Mouse (Mus musculus): ENCODE data around the gene Zfp36l2. TPM values are rescaled to one million over a fixed set of nuclear protein-coding genes. Genes with fewer than 3 reads are reported as not detected.

Zfp36l2 gene
- polyA plus RNA-seq, 1 experiment: not detected

DNA sequence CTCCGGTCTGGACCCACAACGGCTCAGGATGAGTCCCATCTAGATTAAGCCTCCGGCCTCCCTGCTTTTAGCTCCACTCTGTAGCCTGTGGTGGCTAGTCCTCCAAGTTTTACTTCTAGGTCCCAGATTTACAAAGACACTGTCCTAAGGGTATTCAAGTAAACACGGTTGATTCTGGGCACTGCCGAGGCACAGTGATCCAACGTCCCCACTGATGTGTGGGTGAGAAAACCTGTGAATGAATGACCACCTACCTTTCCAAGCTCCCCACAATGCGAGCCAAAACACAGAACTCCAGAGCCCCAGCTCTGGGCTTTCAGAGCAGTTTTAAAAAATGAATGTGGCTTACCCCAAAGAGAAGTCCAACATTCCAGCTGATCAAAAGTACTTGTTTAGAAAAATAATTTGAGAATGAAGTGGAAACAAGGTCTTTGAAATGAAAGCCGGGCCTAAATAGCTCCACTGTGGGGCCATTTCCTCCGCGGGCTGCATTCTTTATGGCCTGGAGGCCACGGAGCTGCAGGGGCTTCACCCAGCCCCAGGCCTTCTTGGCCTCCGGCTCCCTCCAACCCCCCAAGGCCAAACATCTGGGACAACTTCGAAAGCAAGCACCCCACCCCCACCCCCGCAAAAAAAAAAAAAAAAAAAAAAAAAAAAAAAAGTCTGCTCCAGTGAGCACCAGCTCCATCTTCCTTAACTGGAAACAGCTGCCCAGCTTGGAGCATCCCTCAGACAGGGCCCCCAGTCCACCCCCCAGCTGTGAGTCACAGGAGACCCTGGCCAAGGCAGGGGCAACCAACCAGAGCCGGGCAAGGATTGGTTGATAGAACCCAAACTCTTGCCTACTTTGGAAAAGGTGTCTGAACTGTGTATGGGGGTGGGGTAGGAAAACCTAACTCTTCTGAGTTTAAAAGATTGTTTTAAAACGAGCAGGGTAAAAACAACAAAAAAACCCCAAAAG, 5.2 kb downstream of the Zfp36l2 start:
- 52% methylated on average over 16 of the region's 16 CpGs for WGBS
- peak overlapping the region; percentile 19; the same call in 1 of the 2 replicates for H3K27ac ChIP-seq (ENCODE audit: insufficient read depth, low read depth, low read length)
- TF ChIP-seq POLR2A (IDR thresholded peaks at IDR 0.05; ENCODE audit: insufficient read depth, low read depth, low read length) (no peak), CTCF (IDR thresholded peaks at IDR 0.05; ENCODE audit: insufficient read depth, low read depth, low read length) (no peak)
- peaks cover 27% of the 10 kb centered on the region for H3K4me1 ChIP-seq (ENCODE audit: control insufficient read depth, insufficient read depth, low read length)
- H3K4me3 ChIP-seq (ENCODE audit: insufficient read depth, low read depth, low read length): no peak overlapping the region

DNA sequence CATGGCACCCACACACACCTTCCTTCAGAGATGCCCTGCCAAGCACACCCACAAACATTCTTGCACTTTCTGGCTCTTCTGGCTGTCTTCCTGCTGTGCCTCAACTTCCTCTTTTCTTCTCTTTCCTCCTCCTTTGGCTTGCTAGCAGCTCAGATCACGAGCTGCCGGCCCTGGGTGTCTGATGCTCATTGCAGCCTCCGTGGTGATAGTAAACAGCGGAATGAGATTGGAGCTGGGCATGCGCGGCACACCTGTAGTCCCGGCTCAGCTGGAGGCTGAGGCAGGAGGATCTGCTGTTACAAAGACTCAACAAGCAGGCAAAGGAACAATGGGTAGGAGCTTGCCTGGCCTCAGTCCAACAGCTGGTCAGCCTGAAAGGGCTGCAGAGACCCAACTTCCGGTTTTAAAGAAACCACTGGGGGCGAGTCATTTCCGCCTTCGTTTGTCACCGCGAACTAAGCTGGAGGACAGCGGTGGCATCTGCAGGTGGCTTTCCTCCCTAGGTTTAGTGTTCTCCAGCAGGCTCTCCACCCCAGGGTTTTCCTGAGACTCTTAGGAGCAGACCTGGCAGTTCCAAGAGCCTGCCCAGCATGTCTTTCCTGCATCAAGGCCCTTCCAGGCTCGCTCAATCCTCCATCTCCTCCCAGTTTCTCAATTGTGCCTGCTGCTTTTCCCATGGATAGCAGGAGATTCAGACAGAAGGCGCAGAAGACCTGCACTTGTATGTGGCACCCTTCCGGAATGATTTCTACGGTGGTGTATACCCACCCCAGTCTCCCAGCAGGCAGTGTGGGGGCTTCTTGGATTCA, 6.0 kb downstream of the Zfp36l2 start:
- no peak overlapping the region for H3K4me3 ChIP-seq (ENCODE audit: insufficient read depth, low read depth, low read length)
- WGBS: 77% methylated on average over 18 of the region's 18 CpGs
- TF ChIP-seq CTCF (IDR thresholded peaks at IDR 0.05; ENCODE audit: insufficient read depth, low read depth, low read length) (no peak), POLR2A (IDR thresholded peaks at IDR 0.05; ENCODE audit: insufficient read depth, low read depth, low read length) (no peak)
- H3K4me1 ChIP-seq (ENCODE audit: control insufficient read depth, insufficient read depth, low read length): peaks cover 24% of the 10 kb centered on the region
- peak overlapping the region; percentile 19; the same call in 1 of the 2 replicates for H3K27ac ChIP-seq (ENCODE audit: insufficient read depth, low read depth, low read length)

DNA sequence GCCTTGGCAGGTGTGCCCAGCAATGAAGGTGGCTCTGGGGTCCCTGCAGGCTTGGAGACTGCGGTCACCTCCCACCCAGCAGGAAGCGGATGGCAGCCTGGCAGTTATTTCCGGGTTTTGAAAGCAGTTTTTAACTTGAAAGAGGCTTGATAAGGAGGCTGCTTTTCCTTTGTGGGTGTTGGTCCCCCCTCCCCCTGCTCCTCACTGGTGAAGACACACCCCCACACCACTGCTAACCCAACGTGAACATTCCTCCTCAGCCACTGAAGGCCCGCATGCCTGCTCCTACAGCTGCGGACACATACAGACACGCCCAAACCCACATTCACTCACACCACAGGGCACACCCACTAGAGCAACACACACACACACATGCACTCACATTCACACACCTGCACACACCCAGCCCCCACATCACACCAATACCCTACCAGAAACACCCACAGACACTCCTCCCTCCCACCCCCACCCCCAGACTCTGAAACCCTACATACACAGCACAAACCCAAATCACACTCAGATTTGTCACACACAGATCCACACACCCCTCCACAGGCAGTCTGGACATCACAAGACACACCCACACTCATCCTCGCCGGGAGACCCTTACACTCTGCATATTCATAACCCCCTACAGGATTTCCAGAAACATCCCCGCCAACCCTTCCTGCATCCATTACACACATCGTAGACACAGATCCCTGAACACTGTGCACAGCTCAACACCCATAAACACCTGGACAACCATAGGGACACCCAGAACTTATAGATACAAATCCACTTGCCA, 6.8 kb downstream of the Zfp36l2 start:
- Histone ChIP-seq H3K4me3 (ENCODE audit: insufficient read depth, low read depth, low read length) (no peak overlapping the region), H3K27ac (ENCODE audit: insufficient read depth, low read depth, low read length) (peak overlapping the region; percentile 12; the same call in 1 of the 2 replicates), H3K4me1 (ENCODE audit: control insufficient read depth, insufficient read depth, low read length) (peaks cover 22% of the 10 kb centered on the region)
- TF ChIP-seq CTCF (IDR thresholded peaks at IDR 0.05; ENCODE audit: insufficient read depth, low read depth, low read length) (no peak), POLR2A (IDR thresholded peaks at IDR 0.05; ENCODE audit: insufficient read depth, low read depth, low read length) (no peak)
- WGBS: 49% methylated on average over 11 of the region's 11 CpGs

DNA sequence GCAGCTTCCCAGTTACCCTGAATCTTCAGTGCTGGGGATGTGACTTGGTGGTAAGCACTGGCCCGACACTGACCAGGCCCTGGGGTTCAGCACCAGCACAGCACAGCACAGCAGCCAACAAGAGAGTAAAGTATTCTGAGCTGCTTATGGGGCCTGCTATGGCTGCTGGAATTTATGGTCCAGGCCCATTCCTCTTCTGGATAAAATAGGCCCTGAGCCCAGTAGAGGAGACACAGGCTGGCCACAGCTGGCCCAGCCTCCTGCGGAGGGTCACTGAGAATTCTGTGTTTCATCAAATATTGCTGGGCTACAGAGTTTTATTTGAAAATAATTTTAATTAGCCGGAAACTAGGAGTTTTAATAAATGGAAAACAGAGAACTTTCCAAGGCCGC, 7.8 kb downstream of the Zfp36l2 start:
- 78% methylated on average over 4 of the region's 4 CpGs for WGBS
- H3K27ac ChIP-seq (ENCODE audit: insufficient read depth, low read depth, low read length): no peak overlapping the region

DNA sequence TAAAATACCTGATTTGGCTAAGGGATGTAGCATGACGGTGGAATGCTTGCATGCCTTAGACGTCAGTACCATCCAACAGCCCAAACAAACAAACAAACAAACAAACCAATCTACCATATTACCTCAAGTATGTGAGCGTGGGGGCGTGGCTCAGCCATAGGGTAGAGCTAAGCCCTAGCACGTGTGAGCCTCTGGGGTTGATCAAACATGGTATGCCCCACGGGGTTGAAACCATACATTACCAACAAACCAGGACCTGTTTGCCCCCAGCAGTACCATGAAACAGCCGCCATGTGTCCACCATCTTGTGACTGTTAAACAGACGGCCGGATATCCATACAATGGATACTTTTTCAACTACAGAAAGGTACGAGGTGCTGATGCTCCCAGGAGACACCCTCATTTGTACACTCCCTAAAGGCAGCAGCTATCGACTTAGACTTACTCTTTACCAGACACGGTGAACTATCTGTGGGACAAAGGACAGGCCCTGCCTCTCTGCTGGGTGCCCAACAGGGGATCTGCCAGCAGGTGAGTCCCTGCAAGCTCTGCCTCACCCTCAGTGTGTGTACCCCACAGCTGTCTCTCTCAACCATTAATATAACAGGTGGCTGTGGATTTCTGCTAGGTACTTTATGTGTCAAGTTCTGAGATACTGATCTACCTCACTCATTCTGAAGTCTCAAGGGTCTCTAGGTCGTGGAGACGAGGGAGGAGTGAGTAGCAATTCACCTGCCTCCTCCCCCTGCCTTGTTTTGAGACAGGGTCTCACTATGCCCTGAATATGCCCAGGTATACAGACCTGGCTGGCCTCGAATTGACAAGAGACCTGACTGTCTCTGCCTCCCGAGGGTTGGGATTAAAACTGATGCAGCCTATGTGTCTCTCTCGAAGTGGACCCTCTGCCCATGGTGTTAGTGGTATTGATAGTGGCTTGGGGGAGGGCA, 8.4 kb downstream of the Zfp36l2 start:
- 95% methylated on average over 17 of the region's 17 CpGs for WGBS
- Histone ChIP-seq H3K4me1 (ENCODE audit: control insufficient read depth, insufficient read depth, low read length) (peaks cover 22% of the 10 kb centered on the region), H3K4me3 (ENCODE audit: insufficient read depth, low read depth, low read length) (no peak overlapping the region), H3K27ac (ENCODE audit: insufficient read depth, low read depth, low read length) (no peak overlapping the region)
- TF ChIP-seq POLR2A (IDR thresholded peaks at IDR 0.05; ENCODE audit: insufficient read depth, low read depth, low read length): no peak
- TF ChIP-seq CTCF (IDR thresholded peaks at IDR 0.05; ENCODE audit: insufficient read depth, low read depth, low read length): no peak

More for the DNA sequence above, 7.8 kb downstream of the Zfp36l2 start:
- H3K4me1 ChIP-seq (ENCODE audit: control insufficient read depth, insufficient read depth, low read length): peaks cover 22% of the 10 kb centered on the region
- TF ChIP-seq POLR2A (IDR thresholded peaks at IDR 0.05; ENCODE audit: insufficient read depth, low read depth, low read length) (no peak), CTCF (IDR thresholded peaks at IDR 0.05; ENCODE audit: insufficient read depth, low read depth, low read length) (no peak)
- H3K4me3 ChIP-seq (ENCODE audit: insufficient read depth, low read depth, low read length): no peak overlapping the region

DNA sequence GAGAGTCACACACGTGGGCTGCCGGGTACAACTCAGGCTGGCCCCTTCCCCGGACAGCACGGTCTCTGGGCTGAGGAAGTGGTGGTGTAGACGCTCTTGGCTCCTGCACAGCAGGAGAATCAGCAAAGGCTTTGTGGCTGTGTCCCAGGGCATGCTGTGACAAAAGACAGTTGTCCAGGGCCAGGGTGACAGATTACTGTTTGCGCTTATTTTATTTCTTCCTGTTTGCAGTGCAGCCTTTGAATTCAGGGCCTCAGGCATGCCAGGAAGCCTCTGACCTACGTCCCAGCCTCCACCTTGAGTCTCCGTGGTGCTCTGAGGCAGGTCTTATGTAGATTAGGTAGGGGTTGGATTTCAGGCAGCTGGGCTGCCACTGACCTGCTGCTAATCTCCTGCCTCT, 10.3 kb downstream of the Zfp36l2 start:
- peaks cover 16% of the 10 kb centered on the region for H3K4me1 ChIP-seq (ENCODE audit: control insufficient read depth, insufficient read depth, low read length)
- no peak overlapping the region for H3K27ac ChIP-seq (ENCODE audit: insufficient read depth, low read depth, low read length)
- no peak for TF ChIP-seq POLR2A (IDR thresholded peaks at IDR 0.05; ENCODE audit: insufficient read depth, low read depth, low read length)
- no peak for TF ChIP-seq CTCF (IDR thresholded peaks at IDR 0.05; ENCODE audit: insufficient read depth, low read depth, low read length)
- WGBS: 57% methylated on average over 8 of the region's 8 CpGs
- no peak overlapping the region for H3K4me3 ChIP-seq (ENCODE audit: insufficient read depth, low read depth, low read length)

DNA sequence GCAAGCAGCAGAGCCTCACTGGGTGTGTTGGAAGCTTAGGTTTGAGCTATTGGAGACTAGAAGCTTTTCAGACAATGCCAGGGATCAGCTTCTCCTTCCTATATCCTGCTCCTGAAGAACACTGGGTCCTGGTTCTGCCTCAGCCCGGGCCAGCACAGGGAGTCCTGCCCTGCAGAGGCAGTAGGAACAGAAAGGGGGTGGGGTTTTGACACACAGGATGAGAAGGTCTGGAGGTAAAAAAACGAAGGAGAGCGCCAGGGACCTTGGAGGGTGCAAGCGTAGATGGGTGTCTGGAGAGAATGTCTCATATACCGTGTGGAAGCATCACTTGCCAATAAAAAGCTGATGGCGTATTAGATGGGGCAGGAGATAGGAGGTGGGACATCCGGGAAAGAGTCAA, 11.3 kb downstream of the Zfp36l2 start:
- 94% methylated on average over 7 of the region's 7 CpGs for WGBS
- Histone ChIP-seq H3K27ac (ENCODE audit: insufficient read depth, low read depth, low read length) (no peak overlapping the region), H3K4me3 (ENCODE audit: insufficient read depth, low read depth, low read length) (no peak overlapping the region), H3K4me1 (ENCODE audit: control insufficient read depth, insufficient read depth, low read length) (peaks cover 12% of the 10 kb centered on the region)
- TF ChIP-seq CTCF (IDR thresholded peaks at IDR 0.05; ENCODE audit: insufficient read depth, low read depth, low read length): no peak

Measured in olfactory bulb, adult 2 months (tissue).